Mouse (Mus musculus) brain, adult 2 months (tissue): ENCODE results near the gene Hmgb3.

ENCODE experiments used
- DNase-seq: peaks from one replicate; pipeline ENCODE4 v3.0.0; 2011; ENCODE audit warnings: low read depth, low spot score

The Hmgb3 gene

DNA sequence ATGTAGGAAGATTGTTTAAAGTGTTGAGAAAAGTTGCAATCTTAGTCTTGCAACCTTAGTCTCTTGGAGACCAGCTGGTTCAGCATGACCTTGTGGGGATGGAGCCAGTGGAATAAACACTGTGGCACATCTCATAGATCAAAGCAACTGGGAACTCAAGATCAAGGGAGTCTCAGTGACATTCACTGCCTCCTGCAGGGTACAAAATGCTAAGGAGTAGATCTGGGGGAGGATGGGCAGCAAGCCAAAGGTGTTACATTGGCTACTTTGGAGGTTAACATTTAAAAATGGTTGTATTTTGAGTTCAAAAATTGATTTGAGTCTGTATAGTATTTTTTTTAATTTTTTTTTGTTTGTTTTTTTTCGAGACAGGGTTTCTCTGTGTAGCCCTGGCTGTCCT, 33.5 kb downstream of the Hmgb3 start:
- DNase-seq = no peak

DNA sequence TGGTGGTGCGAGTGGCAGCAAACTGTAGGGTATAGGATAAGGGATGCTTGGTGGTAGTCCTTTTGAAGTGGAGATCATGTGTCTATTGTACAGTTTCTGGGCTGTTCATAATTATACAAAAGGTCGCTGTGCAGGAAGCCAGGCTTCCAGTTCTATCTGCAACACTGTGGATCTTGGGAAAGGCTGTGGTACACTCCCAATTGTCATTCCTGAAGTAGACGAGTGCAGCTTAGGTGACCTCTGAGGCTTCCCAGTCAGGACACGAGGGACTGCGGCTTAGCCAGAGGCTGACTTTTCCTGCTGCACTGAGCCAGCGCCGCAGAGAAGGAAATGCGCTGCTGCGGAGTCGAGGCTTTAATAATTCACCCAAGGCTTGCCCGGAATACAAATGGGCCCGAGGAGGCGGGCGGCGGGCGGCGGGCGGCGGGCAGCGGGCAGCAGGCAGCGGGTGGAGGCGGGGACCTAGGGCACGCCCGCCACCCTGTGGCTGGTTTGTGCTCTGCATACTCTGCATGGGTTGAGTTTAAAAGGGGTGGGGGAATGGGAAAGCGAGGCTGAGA, 45.4 kb downstream of the Hmgb3 start:
- peak; percentile 44 for DNase-seq
